Mouse (Mus musculus): ENCODE measurements at regions not wholly inside any gene's neighbourhood (a gene's known extent, or its start where the extent isn't known, plus 50 kb on each side); places are given as distances from the start of the nearest gene placed in this dataset.
A peak's percentile ranks its signal among the peaks of the same experiment; 100 is the strongest.

DNA sequence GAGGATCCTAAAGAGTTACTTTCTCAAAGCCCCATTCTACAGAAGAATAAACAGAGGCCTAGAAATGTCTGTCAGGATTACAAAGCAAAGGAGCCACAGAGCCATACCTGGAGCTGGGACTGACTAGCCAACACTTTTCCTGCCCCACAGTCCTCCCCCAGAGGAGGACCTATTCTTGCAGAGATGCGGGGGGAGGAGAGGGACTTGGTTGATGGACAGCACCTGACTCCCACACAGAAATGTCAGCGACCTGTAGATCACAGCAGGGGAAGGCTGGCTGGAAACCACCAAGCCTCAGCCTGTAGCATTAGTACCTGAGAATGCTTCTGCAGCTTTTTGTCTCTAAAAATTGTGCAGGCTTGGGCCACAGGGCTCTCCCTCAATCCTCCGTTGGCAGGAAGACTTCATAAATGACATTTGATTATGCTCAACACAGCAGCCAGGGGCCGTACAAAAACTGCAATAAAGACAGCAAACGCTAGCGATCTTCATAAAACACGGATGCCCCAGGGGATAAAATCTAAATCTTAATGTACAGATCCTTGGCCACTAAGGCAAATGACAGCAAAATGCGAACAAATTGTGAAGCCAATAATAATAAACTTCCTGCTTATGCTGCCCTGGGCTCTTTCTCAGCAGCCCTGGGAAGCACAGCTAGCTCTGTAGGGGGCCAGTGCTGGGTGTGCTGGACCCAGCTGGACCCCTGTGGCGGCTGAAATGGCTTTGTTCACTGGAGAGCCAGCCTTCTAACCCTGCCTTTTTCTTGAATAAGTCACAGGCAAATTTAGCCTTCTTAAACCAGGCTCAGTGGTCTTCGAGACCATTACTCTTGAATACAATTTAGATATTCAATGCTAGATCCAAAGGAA, 489.4 kb upstream of the Camk1g start:
- WGBS, result 26% methylated on average over 10 of the region's 10 CpGs
- H3K36me3 ChIP-seq (ENCODE audit: control insufficient read depth, insufficient read depth, low read length), result no peaks in the 10 kb centered on the region
- H3K4me2 ChIP-seq (ENCODE audit: low read depth, low read length), result no peak overlapping the region
- no peaks in the 10 kb centered on the region for H3K9me3 ChIP-seq (ENCODE audit: control insufficient read depth, low read length)
- no peak for ATAC-seq (ENCODE audit: low read depth)
- H3K27me3 ChIP-seq (replicated peaks; ENCODE audit: control insufficient read depth, insufficient read depth, low read length), result no peaks in the 10 kb centered on the region
- H3K4me1 ChIP-seq (ENCODE audit: control insufficient read depth, insufficient read depth, low read length), result no peaks in the 10 kb centered on the region; the same call in 1 of the 2 replicates
- no peak overlapping the region for H3K4me3 ChIP-seq (ENCODE audit: low read depth, low read length)
- no peak overlapping the region for H3K27ac ChIP-seq (replicated peaks; ENCODE audit: low read depth, low read length)
- H3K9ac ChIP-seq (ENCODE audit: low read depth, low read length), result no peak overlapping the region
- peak; percentile 7 for DNase-seq (ENCODE audit: low spot score)

DNA sequence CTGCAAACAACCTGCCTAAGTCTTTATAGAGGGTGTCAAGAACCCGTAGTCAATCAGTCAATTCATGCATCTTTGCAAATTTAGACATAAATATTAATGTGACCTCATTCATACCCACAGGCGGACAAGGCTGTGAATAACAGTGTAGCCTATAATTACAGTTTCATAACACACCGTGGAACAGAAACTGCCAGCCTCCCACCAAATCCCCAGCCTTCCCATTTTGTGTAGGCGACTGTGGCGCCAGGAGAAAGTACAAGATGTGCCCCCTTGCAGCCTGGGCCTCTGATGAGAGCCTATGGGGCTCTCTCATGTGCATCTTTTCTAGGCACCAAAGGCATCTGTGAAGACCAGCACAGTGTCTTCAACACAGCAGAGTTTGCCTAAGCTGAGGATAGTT, 477.8 kb upstream of the Camk1g start:
- no peak overlapping the region for H3K9ac ChIP-seq (ENCODE audit: low read depth, low read length)
- H3K36me3 ChIP-seq (ENCODE audit: control insufficient read depth, insufficient read depth, low read length), result no peaks in the 10 kb centered on the region
- H3K27me3 ChIP-seq (replicated peaks; ENCODE audit: control insufficient read depth, insufficient read depth, low read length), result no peaks in the 10 kb centered on the region
- DNase-seq (ENCODE audit: low spot score) (no peak), ATAC-seq (ENCODE audit: low read depth) (no peak)
- H3K4me3 ChIP-seq (ENCODE audit: low read depth, low read length), result no peak overlapping the region
- H3K4me1 ChIP-seq (ENCODE audit: control insufficient read depth, insufficient read depth, low read length), result 0 out of 2 replicates have a peak, but pooled peaks cover 2% of the 10 kb centered on the region
- no peaks in the 10 kb centered on the region for H3K9me3 ChIP-seq (ENCODE audit: control insufficient read depth, low read length)
- H3K27ac ChIP-seq (replicated peaks; ENCODE audit: low read depth, low read length), result no peak overlapping the region
- 68% methylated on average over 5 of the region's 5 CpGs for WGBS
- no peak overlapping the region for H3K4me2 ChIP-seq (ENCODE audit: low read depth, low read length)

DNA sequence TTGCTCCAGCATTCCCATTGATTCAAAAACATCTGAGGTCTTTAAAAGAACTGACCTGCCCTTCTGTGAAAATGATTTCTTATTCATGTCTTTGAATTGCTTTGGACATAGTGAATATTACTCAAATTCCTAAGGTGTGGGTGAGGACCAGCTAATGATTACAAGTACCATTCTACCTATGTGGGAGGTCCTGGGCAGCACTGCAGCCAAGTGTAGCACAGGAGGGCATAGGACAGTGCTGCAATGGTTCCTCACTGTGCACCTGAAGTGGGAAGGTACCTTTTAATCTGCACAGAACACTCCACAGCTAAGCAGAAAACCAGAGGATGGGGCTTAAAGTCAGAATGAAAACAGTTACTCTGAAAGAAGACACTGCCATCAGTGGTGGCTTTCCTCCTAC, 474.8 kb upstream of the Camk1g start:
- no peaks in the 10 kb centered on the region for H3K9me3 ChIP-seq (ENCODE audit: control insufficient read depth, low read length)
- ATAC-seq (ENCODE audit: low read depth) (no peak), DNase-seq (ENCODE audit: low spot score) (no peak)
- H3K4me2 ChIP-seq (ENCODE audit: low read depth, low read length), result no peak overlapping the region
- no peaks in the 10 kb centered on the region for H3K36me3 ChIP-seq (ENCODE audit: control insufficient read depth, insufficient read depth, low read length)
- H3K27me3 ChIP-seq (replicated peaks; ENCODE audit: control insufficient read depth, insufficient read depth, low read length), result no peaks in the 10 kb centered on the region
- H3K4me1 ChIP-seq (ENCODE audit: control insufficient read depth, insufficient read depth, low read length), result 0 out of 2 replicates have a peak, but pooled peaks cover 2% of the 10 kb centered on the region
- H3K4me3 ChIP-seq (ENCODE audit: low read depth, low read length), result no peak overlapping the region
- H3K27ac ChIP-seq (replicated peaks; ENCODE audit: low read depth, low read length), result no peak overlapping the region
- H3K9ac ChIP-seq (ENCODE audit: low read depth, low read length), result no peak overlapping the region

- WGBS, result 50% methylated on average over 1 of the region's 1 CpGs
- H3K27ac ChIP-seq (replicated peaks; ENCODE audit: low read depth, low read length), result no peak overlapping the region
- H3K9me3 ChIP-seq (ENCODE audit: control insufficient read depth, low read length), result no peaks in the 10 kb centered on the region
- H3K4me3 ChIP-seq (ENCODE audit: low read depth, low read length), result no peak overlapping the region
- ATAC-seq (ENCODE audit: low read depth), result no peak
- H3K4me1 ChIP-seq (ENCODE audit: control insufficient read depth, insufficient read depth, low read length), result 0 out of 2 replicates have a peak, but pooled peaks cover 2% of the 10 kb centered on the region
- no peaks in the 10 kb centered on the region for H3K36me3 ChIP-seq (ENCODE audit: control insufficient read depth, insufficient read depth, low read length)
- H3K4me2 ChIP-seq (ENCODE audit: low read depth, low read length), result no peak overlapping the region
- H3K27me3 ChIP-seq (replicated peaks; ENCODE audit: control insufficient read depth, insufficient read depth, low read length), result no peaks in the 10 kb centered on the region
- no peak overlapping the region for H3K9ac ChIP-seq (ENCODE audit: low read depth, low read length)
- DNase-seq (ENCODE audit: low spot score), result peak; percentile 46
These were observed 474.4 kb upstream of the Camk1g start for GRCm38 (mm10) chr1:193844461-193844860.

GRCm38 (mm10) chr1:193800998-193801397, 430.9 kb upstream of the Camk1g start:
- no peak overlapping the region for H3K27ac ChIP-seq (replicated peaks; ENCODE audit: low read depth, low read length)
- H3K36me3 ChIP-seq (ENCODE audit: control insufficient read depth, insufficient read depth, low read length), result no peaks in the 10 kb centered on the region
- DNase-seq (ENCODE audit: low spot score), result no peak
- ATAC-seq (ENCODE audit: low read depth), result no peak
- 59% methylated on average over 3 of the region's 3 CpGs for WGBS
- H3K4me1 ChIP-seq (ENCODE audit: control insufficient read depth, insufficient read depth, low read length), result no peaks in the 10 kb centered on the region
- no peak overlapping the region for H3K4me3 ChIP-seq (ENCODE audit: low read depth, low read length)
- no peaks in the 10 kb centered on the region for H3K27me3 ChIP-seq (replicated peaks; ENCODE audit: control insufficient read depth, insufficient read depth, low read length)
- no peak overlapping the region for H3K9ac ChIP-seq (ENCODE audit: low read depth, low read length)
- no peak overlapping the region for H3K4me2 ChIP-seq (ENCODE audit: low read depth, low read length)
- H3K9me3 ChIP-seq (ENCODE audit: control insufficient read depth, low read length), result no peaks in the 10 kb centered on the region

- H3K4me3 ChIP-seq (ENCODE audit: low read depth, low read length), result no peak overlapping the region
- H3K36me3 ChIP-seq (ENCODE audit: control insufficient read depth, insufficient read depth, low read length), result no peaks in the 10 kb centered on the region
- no peaks in the 10 kb centered on the region for H3K4me1 ChIP-seq (ENCODE audit: control insufficient read depth, insufficient read depth, low read length)
- H3K9ac ChIP-seq (ENCODE audit: low read depth, low read length), result no peak overlapping the region
- H3K4me2 ChIP-seq (ENCODE audit: low read depth, low read length), result no peak overlapping the region
- no peak overlapping the region for H3K27ac ChIP-seq (replicated peaks; ENCODE audit: low read depth, low read length)
- no peaks in the 10 kb centered on the region for H3K27me3 ChIP-seq (replicated peaks; ENCODE audit: control insufficient read depth, insufficient read depth, low read length)
- no peaks in the 10 kb centered on the region for H3K9me3 ChIP-seq (ENCODE audit: control insufficient read depth, low read length)
- DNase-seq (ENCODE audit: low spot score) (no peak), ATAC-seq (ENCODE audit: low read depth) (no peak)
- WGBS, result 53% methylated on average over 2 of the region's 2 CpGs
These were observed 420.5 kb upstream of the Camk1g start for GRCm38 (mm10) chr1:193790579-193790978.

GRCm38 (mm10) chr1:193788496-193788895, 418.4 kb upstream of the Camk1g start:
- H3K9ac ChIP-seq (ENCODE audit: low read depth, low read length), result no peak overlapping the region
- no peak overlapping the region for H3K4me3 ChIP-seq (ENCODE audit: low read depth, low read length)
- no peaks in the 10 kb centered on the region for H3K9me3 ChIP-seq (ENCODE audit: control insufficient read depth, low read length)
- ATAC-seq (ENCODE audit: low read depth) (no peak), DNase-seq (ENCODE audit: low spot score) (no peak)
- H3K36me3 ChIP-seq (ENCODE audit: control insufficient read depth, insufficient read depth, low read length), result no peaks in the 10 kb centered on the region
- H3K27me3 ChIP-seq (replicated peaks; ENCODE audit: control insufficient read depth, insufficient read depth, low read length), result no peaks in the 10 kb centered on the region
- WGBS, result 86% methylated on average over 2 of the region's 2 CpGs
- no peak overlapping the region for H3K4me2 ChIP-seq (ENCODE audit: low read depth, low read length)
- H3K4me1 ChIP-seq (ENCODE audit: control insufficient read depth, insufficient read depth, low read length), result no peaks in the 10 kb centered on the region
- no peak overlapping the region for H3K27ac ChIP-seq (replicated peaks; ENCODE audit: low read depth, low read length)

- 35% methylated on average over 1 of the region's 1 CpGs for WGBS
- Histone ChIP-seq H3K9ac (ENCODE audit: low read depth, low read length) (no peak overlapping the region), H3K4me1 (ENCODE audit: control insufficient read depth, insufficient read depth, low read length) (no peaks in the 10 kb centered on the region), H3K36me3 (ENCODE audit: control insufficient read depth, insufficient read depth, low read length) (no peaks in the 10 kb centered on the region), H3K9me3 (ENCODE audit: control insufficient read depth, low read length) (no peaks in the 10 kb centered on the region), H3K27me3 (replicated peaks; ENCODE audit: control insufficient read depth, insufficient read depth, low read length) (no peaks in the 10 kb centered on the region), H3K4me3 (ENCODE audit: low read depth, low read length) (no peak overlapping the region), H3K4me2 (ENCODE audit: low read depth, low read length) (no peak overlapping the region), H3K27ac (replicated peaks; ENCODE audit: low read depth, low read length) (no peak overlapping the region)
- DNase-seq (ENCODE audit: low spot score) (peak; percentile 3), ATAC-seq (ENCODE audit: low read depth) (no peak)
These were observed 417.3 kb upstream of the Camk1g start for GRCm38 (mm10) chr1:193787417-193787816.

DNA sequence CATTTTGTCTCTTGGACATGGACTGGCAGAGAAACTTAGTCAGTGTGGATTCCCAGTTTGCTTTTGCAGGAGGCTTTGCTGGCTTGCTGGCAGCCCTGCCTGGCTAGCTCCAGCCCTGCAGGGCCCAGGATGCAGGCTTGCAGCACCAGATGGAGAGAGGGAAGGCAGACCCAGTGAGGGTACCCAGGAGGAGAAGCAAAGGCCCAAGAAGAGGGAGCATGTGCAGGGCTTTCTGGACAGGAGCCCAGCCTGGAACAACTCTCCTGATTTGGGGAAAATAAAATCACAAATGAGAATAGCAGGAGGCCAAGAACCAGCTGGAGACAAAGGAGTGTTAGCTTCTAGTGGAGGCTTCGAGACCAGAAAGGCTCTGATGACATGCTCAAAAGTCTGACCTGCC, 414.9 kb upstream of the Camk1g start:
- Histone ChIP-seq H3K27me3 (replicated peaks; ENCODE audit: control insufficient read depth, insufficient read depth, low read length) (no peaks in the 10 kb centered on the region), H3K9me3 (ENCODE audit: control insufficient read depth, low read length) (no peaks in the 10 kb centered on the region), H3K9ac (ENCODE audit: low read depth, low read length) (no peak overlapping the region), H3K4me2 (ENCODE audit: low read depth, low read length) (no peak overlapping the region), H3K4me3 (ENCODE audit: low read depth, low read length) (no peak overlapping the region), H3K27ac (replicated peaks; ENCODE audit: low read depth, low read length) (no peak overlapping the region), H3K4me1 (ENCODE audit: control insufficient read depth, insufficient read depth, low read length) (no peaks in the 10 kb centered on the region), H3K36me3 (ENCODE audit: control insufficient read depth, insufficient read depth, low read length) (no peaks in the 10 kb centered on the region)
- DNase-seq (ENCODE audit: low spot score), result no peak
- WGBS, result 54% methylated on average over 1 of the region's 1 CpGs
- ATAC-seq (ENCODE audit: low read depth), result no peak
